Mouse (Mus musculus) megakaryocyte, embryonic 14.5 days (primary cell): ENCODE measurements around the gene Galnt15. TPM values are rescaled to one million over a fixed set of nuclear protein-coding genes. Genes with fewer than 3 reads are reported as not detected.

ENCODE experiments used
- H3K27me3 ChIP-seq: replicated peaks from 2 replicates; pipeline ENCODE3; 2012; ENCODE audit warnings: inconsistent platforms
- H3K36me3 ChIP-seq: replicated peaks from 2 replicates; pipeline ENCODE3; 2012; ENCODE audit warnings: low read length, inconsistent platforms, mixed read lengths
- H3K4me1 ChIP-seq: 2 replicates; pipeline ENCODE4 v1.6.1; 2012; ENCODE audit warnings: inconsistent platforms
- H3K4me3 ChIP-seq: replicated peaks from 2 replicates; pipeline ENCODE3; 2012; ENCODE audit warnings: moderate library complexity, mild to moderate bottlenecking, inconsistent platforms
- H3K9me3 ChIP-seq: 2 replicates; pipeline ENCODE4 v1.6.1; 2012; ENCODE audit warnings: inconsistent platforms
- FLI1 ChIP-seq: IDR thresholded peaks from 2 replicates; pipeline ENCODE4 v1.6.1; 2012; ENCODE audit warnings: low read length, inconsistent platforms, mixed read lengths
- GATA1 ChIP-seq: IDR thresholded peaks from 3 replicates; pipeline ENCODE4 v1.6.1; 2012; ENCODE audit warnings: mixed read lengths, low read length, inconsistent platforms, borderline replicate concordance
- polyA plus RNA-seq: library from polyadenylated mRNA; stranded (reverse); fragments of >175 nt; gene quantifications from 2 replicates; pipeline ENCODE4 v1.2.3, GENCODE M21; 2012; ENCODE audit warnings: low replicate concordance; ENCODE audit not compliant: insufficient read depth

The Galnt15 gene
- polyA plus RNA-seq, 1 experiment = not detected

- Histone ChIP-seq H3K4me3 (no peak overlapping the region), H3K36me3 (no peaks in the 10 kb centered on the region), H3K9me3 (no peaks in the 10 kb centered on the region), H3K4me1 (peaks cover 11% of the 10 kb centered on the region; the same call in 1 of the 2 replicates), H3K27me3 (peaks cover 39% of the 10 kb centered on the region)
- TF ChIP-seq FLI1 = no peak
- TF ChIP-seq GATA1 = no peak
These were observed 13.5 kb upstream of the Galnt15 start for GRCm38 (mm10) chr14:32015131-32015770.

GRCm38 (mm10) chr14:32016466-32016865, 12.3 kb upstream of the Galnt15 start:
- Histone ChIP-seq H3K27me3 (peaks cover 36% of the 10 kb centered on the region), H3K36me3 (no peaks in the 10 kb centered on the region), H3K4me1 (peaks cover 10% of the 10 kb centered on the region; the same call in 1 of the 2 replicates), H3K9me3 (no peaks in the 10 kb centered on the region), H3K4me3 (no peak overlapping the region)
- no peak for TF ChIP-seq GATA1
- TF ChIP-seq FLI1 = no peak

- no peak overlapping the region for H3K4me3 ChIP-seq
- no peaks in the 10 kb centered on the region for H3K9me3 ChIP-seq
- no peaks in the 10 kb centered on the region for H3K36me3 ChIP-seq
- TF ChIP-seq GATA1 = no peak
- TF ChIP-seq FLI1 = no peak
- peaks cover 9% of the 10 kb centered on the region for H3K4me1 ChIP-seq
- peaks cover 39% of the 10 kb centered on the region for H3K27me3 ChIP-seq
These were observed 11.9 kb upstream of the Galnt15 start for GRCm38 (mm10) chr14:32016921-32017320.

GRCm38 (mm10) chr14:32017448-32017847, 11.3 kb upstream of the Galnt15 start:
- no peak for TF ChIP-seq FLI1
- Histone ChIP-seq H3K36me3 (no peaks in the 10 kb centered on the region), H3K4me3 (no peak overlapping the region), H3K9me3 (no peaks in the 10 kb centered on the region), H3K4me1 (peaks cover 11% of the 10 kb centered on the region), H3K27me3 (peaks cover 41% of the 10 kb centered on the region)

GRCm38 (mm10) chr14:32019091-32019490, 9.7 kb upstream of the Galnt15 start:
- H3K4me1 ChIP-seq = peaks cover 10% of the 10 kb centered on the region
- no peaks in the 10 kb centered on the region for H3K36me3 ChIP-seq
- no peaks in the 10 kb centered on the region for H3K9me3 ChIP-seq
- peak overlapping the region; percentile 35 for H3K4me3 ChIP-seq
- TF ChIP-seq FLI1 = no peak
- TF ChIP-seq GATA1 = no peak
- peaks cover 40% of the 10 kb centered on the region for H3K27me3 ChIP-seq

- peaks cover 43% of the 10 kb centered on the region for H3K27me3 ChIP-seq
- no peaks in the 10 kb centered on the region for H3K9me3 ChIP-seq
- TF ChIP-seq FLI1 (no peak), GATA1 (no peak)
- H3K4me1 ChIP-seq = peaks cover 10% of the 10 kb centered on the region
- no peak overlapping the region for H3K4me3 ChIP-seq
- H3K36me3 ChIP-seq = no peaks in the 10 kb centered on the region
These were observed 6.8 kb upstream of the Galnt15 start for GRCm38 (mm10) chr14:32021967-32022366.

- H3K4me3 ChIP-seq = no peak overlapping the region
- H3K27me3 ChIP-seq = peaks cover 43% of the 10 kb centered on the region
- TF ChIP-seq FLI1 (no peak), GATA1 (no peak)
- no peaks in the 10 kb centered on the region for H3K36me3 ChIP-seq
- no peaks in the 10 kb centered on the region for H3K9me3 ChIP-seq
- peaks cover 10% of the 10 kb centered on the region for H3K4me1 ChIP-seq
These were observed 6.3 kb upstream of the Galnt15 start for GRCm38 (mm10) chr14:32022450-32022849.

- TF ChIP-seq FLI1 (no peak), GATA1 (no peak)
These were observed 4.9 kb upstream of the Galnt15 start for GRCm38 (mm10) chr14:32023891-32024290.

GRCm38 (mm10) chr14:32027218-32027617, 1.6 kb upstream of the Galnt15 start:
- Histone ChIP-seq H3K4me1 (peaks cover 24% of the 10 kb centered on the region), H3K36me3 (no peaks in the 10 kb centered on the region), H3K4me3 (no peak overlapping the region), H3K27me3 (peaks cover 68% of the 10 kb centered on the region), H3K9me3 (no peaks in the 10 kb centered on the region)
- TF ChIP-seq GATA1 = no peak
- no peak for TF ChIP-seq FLI1

More at GRCm38 (mm10) chr14:32023891-32024290, 4.9 kb upstream of the Galnt15 start:
- Histone ChIP-seq H3K9me3 (no peaks in the 10 kb centered on the region), H3K4me3 (no peak overlapping the region), H3K27me3 (peaks cover 52% of the 10 kb centered on the region), H3K36me3 (no peaks in the 10 kb centered on the region), H3K4me1 (peaks cover 21% of the 10 kb centered on the region)

GRCm38 (mm10) chr14:32029411-32029992, 713 bp downstream of the Galnt15 start:
- Histone ChIP-seq H3K4me3 (no peak overlapping the region), H3K4me1 (peaks cover 23% of the 10 kb centered on the region), H3K27me3 (peaks cover 71% of the 10 kb centered on the region), H3K9me3 (no peaks in the 10 kb centered on the region), H3K36me3 (no peaks in the 10 kb centered on the region)
- TF ChIP-seq GATA1 (no peak), FLI1 (no peak)

GRCm38 (mm10) chr14:32030073-32030472, 1.3 kb downstream of the Galnt15 start:
- TF ChIP-seq GATA1 = no peak
- Histone ChIP-seq H3K9me3 (no peaks in the 10 kb centered on the region), H3K27me3 (peaks cover 65% of the 10 kb centered on the region), H3K36me3 (no peaks in the 10 kb centered on the region), H3K4me1 (peaks cover 23% of the 10 kb centered on the region), H3K4me3 (no peak overlapping the region)
